Mouse (Mus musculus) heart, adult 18-20 months (tissue): Measurements from ENCODE around the gene Hrk. TPM values are rescaled to one million over a fixed set of nuclear protein-coding genes. Genes with fewer than 3 reads are reported as not detected.

Experiments
- DNase-seq, 2 experiments: peaks; one replicate each; pipeline ENCODE4 v3.0.0; 2021 to 2022; ENCODE audit warnings: mixed read lengths in 1 of 2
- long read RNA-seq, 2 experiments: library from polyadenylated mRNA; stranded (forward); transcript quantifications; one replicate each; pipeline ENCODE4 v2.0.0; 2021
- total RNA-seq, 2 experiments: library from RNA; stranded (reverse); gene quantifications; 2 replicates each; pipeline ENCODE4 v1.2.3; 2021

Gene Hrk
- under 1 TPM; 0.40 to 0.44 TPM for total RNA-seq
- long read RNA-seq, experiment 1, result 0 reads
- long read RNA-seq, experiment 2, full-length matches to known transcripts, result 1 of 1 reads
- long read RNA-seq, experiment 2, partial matches to known transcripts, result 0 of 1 reads
- long read RNA-seq, experiment 2, other reads (novel, unspliced or antisense), result 0 of 1 reads

DNA sequence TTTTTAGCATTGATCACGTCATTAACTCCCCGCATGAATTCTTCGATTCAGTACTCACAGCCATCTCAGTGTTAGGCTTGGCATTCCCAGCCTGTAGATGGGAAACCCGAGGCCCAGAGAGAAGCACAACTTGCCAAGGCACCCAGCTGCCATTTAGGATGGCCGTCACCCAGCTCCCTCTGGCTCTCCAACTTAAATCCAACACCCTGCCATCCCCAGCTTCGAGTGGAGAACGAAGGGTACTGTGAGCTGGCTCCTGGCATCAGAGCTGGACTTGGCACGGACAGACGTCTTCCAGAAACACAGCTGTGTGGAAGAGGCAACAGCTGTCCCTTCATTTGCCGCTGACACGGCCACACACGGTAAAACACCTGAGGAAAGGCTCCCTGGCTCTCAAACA, at the start of gene Hrk:
Gene Hrk (plus strand): TSS at position 68 of the 400 bp plus-strand sequence.
- DNase-seq, result no peak

- DNase-seq, result no peak
Observed at GRCm38 (mm10) chr5:118118351-118118750, 46.1 kb upstream of the Hrk start.

- DNase-seq, result no peak
Observed at GRCm38 (mm10) chr5:118118922-118119321, 45.5 kb upstream of the Hrk start.

DNA sequence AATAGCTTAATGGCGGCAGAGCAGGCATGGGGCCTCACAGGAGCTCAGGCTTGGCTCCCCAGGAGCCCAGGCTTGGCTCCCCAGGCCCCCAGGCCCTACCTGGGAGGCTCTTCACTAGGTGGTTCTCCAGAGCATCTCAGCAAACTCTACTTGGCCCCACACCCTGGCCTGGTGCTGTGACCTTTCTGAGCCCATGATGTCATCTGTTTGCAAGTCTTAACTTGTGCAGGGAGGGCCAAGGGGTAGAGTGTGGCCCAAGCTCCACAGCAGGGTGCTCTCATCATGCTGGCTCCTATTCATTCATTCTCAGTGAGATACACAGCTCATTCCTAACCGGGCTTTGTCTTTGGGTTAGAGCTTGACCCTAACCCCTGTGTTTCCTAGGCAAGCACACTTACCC, 43.8 kb upstream of the Hrk start:
- no peak for DNase-seq

DNA sequence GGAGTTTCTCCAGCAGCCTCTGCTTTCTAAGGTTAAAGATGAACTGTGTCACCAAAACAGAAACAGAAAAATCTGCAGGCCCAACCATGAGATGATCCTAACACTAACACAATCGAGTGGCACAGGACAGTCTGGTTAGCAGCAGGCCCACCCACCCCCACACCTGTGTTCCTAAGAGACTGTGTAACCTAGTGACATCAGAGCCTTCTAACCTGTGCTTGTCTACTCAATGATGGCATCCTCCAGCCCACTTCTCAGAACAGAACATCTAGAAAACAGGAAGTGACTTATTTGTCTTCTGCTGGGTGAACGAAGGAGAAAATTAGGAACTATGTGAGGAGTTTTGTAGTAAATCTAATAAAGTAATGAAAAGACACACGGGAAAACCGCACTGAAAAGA, 42.5 kb upstream of the Hrk start:
- DNase-seq, result no peak

DNA sequence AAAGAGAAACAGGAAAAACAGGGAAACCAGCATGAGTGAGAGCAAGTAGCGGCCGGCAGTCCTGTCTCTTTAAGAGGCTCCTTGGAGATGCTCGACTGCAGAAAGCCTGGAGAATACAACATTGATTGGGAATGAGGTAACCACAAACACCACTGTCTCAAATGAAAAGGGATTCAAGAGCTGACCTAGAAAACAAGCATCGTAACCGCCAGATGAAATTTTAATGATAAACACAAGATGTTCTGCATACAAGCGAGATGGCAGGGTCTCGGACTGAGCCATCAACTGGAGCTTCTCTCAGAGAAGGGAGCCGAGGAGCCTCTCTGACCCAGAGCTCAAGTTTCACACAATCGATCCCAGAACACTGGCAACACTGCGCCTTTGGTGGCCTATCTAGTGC, 41.4 kb upstream of the Hrk start:
- peak in 1 of 2 experiments; percentile 29 for DNase-seq

DNA sequence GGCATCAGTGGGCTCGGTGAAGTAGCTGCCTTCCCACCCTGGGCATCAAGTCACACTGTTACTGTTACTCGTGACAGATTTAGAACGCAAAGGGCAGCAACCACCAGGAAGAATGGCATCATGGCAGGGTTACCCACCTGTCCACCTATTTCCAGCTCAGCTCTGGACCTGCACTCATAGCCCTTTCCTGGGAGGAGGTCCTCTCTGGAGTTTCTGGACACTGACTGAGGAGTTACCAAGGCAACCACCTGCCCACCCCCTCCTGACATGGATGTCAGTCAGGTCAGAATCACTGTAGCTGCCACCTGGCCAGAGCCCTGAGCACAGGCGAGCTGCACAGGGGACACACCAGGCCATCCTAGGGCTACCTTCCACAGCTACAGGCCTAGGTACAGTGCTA, 37.8 kb upstream of the Hrk start:
- no peak for DNase-seq

- peak; percentile 60 to 69 for DNase-seq
Observed at GRCm38 (mm10) chr5:118128208-118128607, 36.2 kb upstream of the Hrk start.

- no peak for DNase-seq
Observed at GRCm38 (mm10) chr5:118128651-118129050, 35.8 kb upstream of the Hrk start.

GRCm38 (mm10) chr5:118136391-118136790, 28.1 kb upstream of the Hrk start:
- DNase-seq, result no peak

DNA sequence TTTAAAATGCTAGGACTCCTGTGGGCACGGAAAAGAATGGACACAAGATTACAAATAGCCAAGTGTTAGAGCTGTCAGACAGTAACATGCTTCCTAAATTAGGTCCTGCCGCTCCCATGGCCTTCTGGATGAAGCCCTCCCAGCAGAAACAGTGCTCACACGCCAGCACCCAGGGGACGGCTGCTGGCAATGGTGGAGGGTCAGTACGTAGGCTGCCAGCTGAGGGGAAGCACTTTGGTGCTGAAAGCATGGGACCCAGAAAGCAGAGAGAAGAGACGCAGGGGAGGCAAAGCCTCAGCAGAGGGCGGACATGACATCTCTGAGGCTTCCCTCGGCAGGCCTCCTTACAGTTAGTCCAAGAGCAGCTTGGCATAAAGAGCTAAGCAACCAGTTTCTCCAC, 24.8 kb upstream of the Hrk start:
- DNase-seq, result peak in 1 of 2 experiments; percentile 53

- no peak for DNase-seq
Observed at GRCm38 (mm10) chr5:118142471-118142870, 22.0 kb upstream of the Hrk start.

GRCm38 (mm10) chr5:118143211-118144026, 21.0 kb upstream of the Hrk start:
- peak; percentile 84 to 92 for DNase-seq

- no peak for DNase-seq
Observed at GRCm38 (mm10) chr5:118144327-118144726, 20.1 kb upstream of the Hrk start.

- DNase-seq, result peak; percentile 21 to 50
Observed at GRCm38 (mm10) chr5:118144770-118145169, 19.7 kb upstream of the Hrk start.

GRCm38 (mm10) chr5:118145458-118145857, 19.0 kb upstream of the Hrk start:
- DNase-seq, result no peak

GRCm38 (mm10) chr5:118145999-118146679, 18.3 kb upstream of the Hrk start:
- peak; percentile 71 to 73 for DNase-seq

DNA sequence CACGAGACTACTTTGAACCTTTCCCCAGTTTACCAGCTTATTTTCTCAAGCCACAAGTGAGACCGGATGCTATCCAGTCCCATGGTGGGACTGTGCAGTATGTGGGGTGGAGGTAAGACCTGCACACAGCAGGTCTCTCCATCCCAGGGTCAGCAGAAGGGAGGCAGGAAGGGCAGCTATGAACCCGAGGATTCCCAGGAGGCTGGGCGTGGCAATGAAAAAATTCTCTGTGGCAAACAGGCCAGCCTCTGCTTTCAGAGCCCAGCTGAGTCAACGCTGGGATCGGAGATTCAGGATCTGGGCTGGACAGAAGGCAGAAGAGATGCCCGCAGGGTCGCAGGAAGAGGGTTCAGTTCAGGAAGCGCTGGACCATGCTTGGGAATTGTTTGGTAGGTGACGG, 17.2 kb upstream of the Hrk start:
- peak in 1 of 2 experiments; percentile 47 for DNase-seq

DNA sequence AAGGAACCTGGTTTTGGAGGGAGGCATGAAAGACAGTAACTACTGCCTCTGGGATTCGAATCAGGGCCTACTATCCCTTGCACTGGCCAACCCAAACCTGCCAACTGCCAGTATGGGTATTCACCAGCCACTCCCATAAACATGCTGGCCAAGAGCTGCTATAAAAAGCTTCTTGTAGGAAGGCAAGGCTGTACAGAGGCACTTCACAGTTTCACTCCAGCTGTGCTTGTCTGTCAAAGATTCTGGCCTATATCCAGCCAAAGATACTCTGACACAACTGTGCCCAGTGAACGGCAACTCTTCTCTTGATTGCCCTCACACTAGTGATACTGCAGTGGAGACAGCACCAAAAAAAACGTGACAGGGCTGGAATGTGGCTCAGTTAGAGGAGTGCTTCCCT, 14.7 kb upstream of the Hrk start:
- peak; percentile 55 to 72 for DNase-seq

GRCm38 (mm10) chr5:118154839-118155564, 9.4 kb upstream of the Hrk start, which contains the start of gene Fbxw8:
TSS of gene Fbxw8 (minus strand) at chr5:118155464.
- peak; percentile 89 to 93 for DNase-seq

DNA sequence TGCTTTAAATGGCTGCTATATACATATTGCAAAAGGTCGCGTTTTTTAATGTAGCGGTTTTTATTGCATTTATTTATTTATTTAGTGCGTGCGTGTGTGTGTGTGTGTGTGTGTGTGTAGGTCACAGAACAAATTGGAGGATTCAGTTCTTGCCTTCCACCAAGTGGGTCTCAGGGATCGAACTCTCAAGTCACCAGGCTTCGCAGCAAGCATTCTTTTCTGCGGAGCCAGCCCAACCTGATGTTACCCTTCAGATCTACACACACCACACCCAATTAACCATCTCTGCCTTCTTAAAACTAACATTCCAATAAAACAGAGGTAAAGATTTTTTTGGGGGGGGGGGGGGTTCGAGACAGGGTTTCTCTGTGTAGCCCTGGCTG, 8.9 kb upstream of the Hrk start:
- DNase-seq, result no peak

DNA sequence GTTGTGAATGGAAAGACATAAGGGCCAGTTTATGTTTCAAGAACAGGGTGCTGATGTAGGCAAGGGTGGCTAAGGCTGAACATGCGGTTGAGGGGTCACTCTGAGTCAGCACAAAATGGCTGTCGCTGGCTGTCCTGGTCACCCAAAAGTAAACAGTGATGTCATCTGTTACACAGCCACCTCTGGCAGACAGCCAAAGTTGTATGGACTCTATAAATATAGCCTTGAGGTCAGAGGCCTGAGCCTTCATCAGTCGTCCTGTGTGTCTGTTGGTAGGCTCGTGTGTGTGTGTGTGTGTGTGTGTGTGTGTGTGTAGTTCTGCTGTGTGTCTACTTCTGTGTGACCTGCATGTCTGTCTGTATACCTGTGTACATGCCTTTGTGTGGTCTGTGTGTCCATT, 7.5 kb upstream of the Hrk start:
- no peak for DNase-seq

DNA sequence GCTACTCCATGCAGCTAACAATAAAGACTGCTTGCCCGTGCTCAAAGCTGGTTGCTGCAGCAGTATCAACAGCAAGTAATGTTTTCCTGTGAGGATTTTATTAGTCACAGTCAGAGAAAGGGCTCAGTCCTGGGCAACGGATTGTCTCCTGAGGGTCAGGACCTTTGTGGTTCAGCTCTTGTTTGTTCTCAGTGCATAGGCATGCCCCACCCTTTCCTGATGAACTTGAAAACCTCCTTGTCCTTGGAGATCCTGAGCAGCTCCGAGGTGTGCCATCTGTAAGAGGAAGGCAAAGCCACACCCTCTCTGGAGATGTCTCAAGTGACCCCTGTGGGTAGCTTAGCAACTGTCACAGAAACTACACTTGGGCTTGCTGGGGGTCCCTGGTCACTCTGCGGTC, 3.8 kb upstream of the Hrk start:
- no peak for DNase-seq
